Mouse (Mus musculus) ES-E14 (cell line): Measurements from ENCODE around the gene Syt13.

Source experiments
- CHD2 ChIP-seq: IDR thresholded peaks from 2 replicates; pipeline ENCODE4 v1.6.1; 2014; ENCODE audit warnings: mild to moderate bottlenecking, low read depth, low read length, inconsistent platforms
- ZC3H11A ChIP-seq: IDR thresholded peaks from 2 replicates; pipeline ENCODE4 v1.6.1; 2012; ENCODE audit warnings: low read depth, mild to moderate bottlenecking, inconsistent platforms, low read length, borderline replicate concordance
- ZNF384 ChIP-seq: IDR thresholded peaks from 2 replicates; pipeline ENCODE4 v1.6.1; 2012; ENCODE audit warnings: low read depth, low read length, inconsistent platforms

- no peak for TF ChIP-seq CHD2
- TF ChIP-seq ZNF384: no peak
- no peak for TF ChIP-seq ZC3H11A
Observed at GRCm38 (mm10) chr2:92913295-92913694, 1.6 kb upstream of the Syt13 start.
